9 mouse cellular contexts compared by ENCODE assay signal in the genomic region with DNA sequence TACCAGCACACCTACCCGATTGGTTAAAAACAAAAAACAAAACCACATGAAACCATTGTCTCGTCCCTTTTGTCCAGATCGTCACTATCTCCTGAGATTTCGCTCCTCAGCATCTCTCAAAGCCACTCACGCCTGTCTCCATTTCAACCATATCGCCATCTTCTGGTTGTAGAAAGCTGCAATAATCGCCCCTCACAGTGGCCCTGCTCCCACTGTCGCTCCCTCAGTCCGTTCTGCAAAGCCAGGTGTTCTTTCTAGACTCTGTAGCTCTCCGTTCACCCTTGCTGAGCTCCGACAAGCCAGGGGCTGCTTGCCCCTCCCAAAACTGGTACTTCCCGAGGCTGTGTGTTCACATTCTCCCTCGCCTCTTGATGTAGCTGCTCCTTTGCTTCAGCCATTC.
DNase-seq lines count a peak whose midpoint lies in the region; ATAC-seq and TF ChIP-seq lines count a peak whose summit lies in the region.
"Had no signal": no experiment of that assay in that cellular context is flagged by ENCODE, and none has a peak within 500 bp of the region (broad histone marks: within the 10 kb centered on the region; RNA-seq: fewer than 3 reads in every experiment).

No protein-coding gene starts in this region.

- H3K4me1 ChIP-seq in cerebellum, adult 2 months (ENCODE audit: control insufficient read depth, insufficient read depth, low read length): no peaks in the 10 kb centered on the region
- H3K4me1 ChIP-seq in intestine, embryonic 14.5 days (replicated peaks; ENCODE audit: control insufficient read depth, insufficient read depth, low read length): no peaks in the 10 kb centered on the region
- no peaks in the 10 kb centered on the region for H3K4me1 ChIP-seq in midbrain, embryonic 15.5 days

- no peak overlapping the region for H3K9ac ChIP-seq in intestine, embryonic 14.5 days (ENCODE audit: low read length)
- H3K9ac ChIP-seq in midbrain, embryonic 15.5 days: peak overlapping the region; percentile 13; the same call in 1 of the 2 replicates

- no peaks in the 10 kb centered on the region; the same call in none of the 2 replicates for H3K27me3 ChIP-seq in cerebellum, adult 2 months (ENCODE audit: control insufficient read depth, insufficient read depth, low read length)
- H3K27me3 ChIP-seq in intestine, embryonic 14.5 days (replicated peaks; ENCODE audit: control insufficient read depth, insufficient read depth, low read length): no peaks in the 10 kb centered on the region
- H3K27me3 ChIP-seq in midbrain, embryonic 15.5 days (replicated peaks): no peaks in the 10 kb centered on the region

- H3K4me2 ChIP-seq in intestine, embryonic 14.5 days (ENCODE audit: low read length): peak overlapping the region; percentile 38
- peak overlapping the region; percentile 34 for H3K4me2 ChIP-seq in midbrain, embryonic 15.5 days

- WGBS in cerebellum, adult 2 months: 25% methylated on average over 13 of the region's 13 CpGs
- 26% methylated on average over 13 of the region's 13 CpGs for WGBS in intestine, embryonic 14.5 days
- 26% methylated on average over 13 of the region's 13 CpGs for WGBS in midbrain, embryonic 15.5 days

- peak; percentile 13; the same call in 1 of the 2 replicates for TF ChIP-seq CTCF in cerebellum, adult 2 months (IDR thresholded peaks at IDR 0.05; ENCODE audit: borderline replicate concordance, insufficient read depth, low read depth, low read length)

- H3K27ac ChIP-seq in cerebellum, adult 2 months (ENCODE audit: insufficient read depth, low read length): no peak overlapping the region
- no peak overlapping the region for H3K27ac ChIP-seq in intestine, embryonic 14.5 days (ENCODE audit: low read depth)
- no peak overlapping the region for H3K27ac ChIP-seq in midbrain, embryonic 15.5 days

- H3K9me3 ChIP-seq in intestine, embryonic 14.5 days (ENCODE audit: control insufficient read depth, low read length): no peaks in the 10 kb centered on the region
- H3K9me3 ChIP-seq in midbrain, embryonic 15.5 days: no peaks in the 10 kb centered on the region

- no peak overlapping the region for H3K4me3 ChIP-seq in cerebellum, adult 2 months (replicated peaks; ENCODE audit: insufficient read depth, low read depth, low read length)
- no peak overlapping the region for H3K4me3 ChIP-seq in intestine, embryonic 14.5 days (ENCODE audit: low read depth, low read length)
- peak overlapping the region; percentile 12 for H3K4me3 ChIP-seq in midbrain, embryonic 15.5 days
- H3K4me3 ChIP-seq: erythroblast, embryonic 14.5 days had no signal

- ATAC-seq in intestine, embryonic 14.5 days (replicated peaks; ENCODE audit: low FRiP score, low TSS enrichment, low read depth): 0 out of 2 replicates have a peak, but pooled peaks have one; percentile 43
- peak; percentile 66 for ATAC-seq in midbrain, embryonic 15.5 days (replicated peaks)

- no peaks in the 10 kb centered on the region for H3K36me3 ChIP-seq in intestine, embryonic 14.5 days (ENCODE audit: control insufficient read depth, insufficient read depth, low read length)
- H3K36me3 ChIP-seq in midbrain, embryonic 15.5 days (replicated peaks): no peaks in the 10 kb centered on the region

- DNase-seq in cerebellum, adult 2 months: peak in 1 of 2 experiments; percentile 5
- DNase-seq in cerebellum, adult 8-10 months: no peak
- peak; percentile 25 to 35 for DNase-seq in right cerebral cortex, adult 2 months (ENCODE audit: low spot score in 2 of 2)
- DNase-seq in right cerebral cortex, postnatal 14 days: no peak
- no peak for DNase-seq in intestine, embryonic 14.5 days (ENCODE audit: low spot score)
- DNase-seq in ovary, postnatal 10 days (ENCODE audit: low spot score): no peak
- no peak for DNase-seq in Muller cell, postnatal 12 days (ENCODE audit: inconsistent ontology term)

- TF ChIP-seq POLR2A in cerebellum, adult 2 months (IDR thresholded peaks at IDR 0.05; ENCODE audit: borderline replicate concordance, insufficient read depth, low read length): no peak

Comparison
In these comparisons a context has a peak if more than half of its experiments do, and no peak if none do; other contexts are left out.
1. DNase-seq: peak in right cerebral cortex, adult 2 months (2 of 2); none in cerebellum, adult 8-10 months (single experiment), right cerebral cortex, postnatal 14 days (single experiment), intestine, embryonic 14.5 days (single experiment), ovary, postnatal 10 days (single experiment) and Muller cell, postnatal 12 days (single experiment).